Mouse (Mus musculus) liver, adult 2 months (tissue): ENCODE data around the gene Pbxip1. TPM values are rescaled to one million over a fixed set of nuclear protein-coding genes. Genes with fewer than 3 reads are reported as not detected.

Experiments used
- DNase-seq: peaks from one replicate; pipeline ENCODE4 v3.0.0-alpha.2; 2011; ENCODE audit warnings: low read depth, low spot score; ENCODE audit errors: extremely low read depth
- H3K27ac ChIP-seq: fragments of 200-500 bp; replicated peaks from 2 replicates; pipeline ENCODE4 v1.5.1; 2012; ENCODE audit warnings: low read depth, mild to moderate bottlenecking, control low read depth, inconsistent platforms, low read length; ENCODE audit not compliant: insufficient read depth
- H3K27me3 ChIP-seq: fragments of 200-500 bp; 2 replicates; pipeline ENCODE4 v1.6.1; 2012; ENCODE audit warnings: mild to moderate bottlenecking, moderate library complexity, low read length, inconsistent platforms; ENCODE audit not compliant: control insufficient read depth, insufficient read depth
- H3K36me3 ChIP-seq: fragments of 200-500 bp; 2 replicates; pipeline ENCODE4 v1.6.1; 2012; ENCODE audit warnings: low read length, inconsistent platforms; ENCODE audit not compliant: control insufficient read depth, insufficient read depth
- H3K4me1 ChIP-seq: fragments of 200-500 bp; 2 replicates; pipeline ENCODE4 v1.6.1; 2011; ENCODE audit warnings: low read length; ENCODE audit not compliant: control insufficient read depth, insufficient read depth
- H3K4me3 ChIP-seq: fragments of 200-500 bp; 2 replicates; pipeline ENCODE4 v1.5.1; 2011; ENCODE audit warnings: low read depth, mild to moderate bottlenecking, control low read depth, low read length, moderate library complexity; ENCODE audit not compliant: insufficient read depth
- H3K79me2 ChIP-seq: fragments of 200-500 bp; 2 replicates; pipeline ENCODE4 v1.6.1; 2012; ENCODE audit warnings: inconsistent platforms, mild to moderate bottlenecking, low read length, moderate library complexity; ENCODE audit not compliant: control insufficient read depth, insufficient read depth
- H3K9ac ChIP-seq: fragments of 200-500 bp; 2 replicates; pipeline ENCODE4 v1.6.1; 2012; ENCODE audit warnings: low read depth, mild to moderate bottlenecking, control low read depth, inconsistent platforms, low read length
- CTCF ChIP-seq: fragments of 200-500 bp; IDR thresholded peaks from 2 replicates; pipeline ENCODE4 v1.5.1; 2011; ENCODE audit warnings: low read depth, low read length, control low read depth
- POLR2A ChIP-seq: fragments of 200-500 bp; IDR thresholded peaks from 2 replicates; pipeline ENCODE4 v1.6.1; 2011; ENCODE audit warnings: low read length, control low read depth; ENCODE audit not compliant: insufficient read depth; ENCODE audit errors: extremely low read depth
- WGBS: fragments of 180-500 bp; shearing (Covaris S2); methylation state at CpG from one replicate; pipeline ENCODE4 v1.1.7; 2018; 5-methylcytosine and 5-hydroxymethylcytosine counted together
- polyA plus RNA-seq: library from polyadenylated mRNA; depleted of rRNA; stranded (reverse); fragments of >200 nt; gene quantifications from 2 replicates; pipeline ENCODE4 v1.2.3, GENCODE M21; 2012
- total RNA-seq: library from RNA; depleted of rRNA; stranded (reverse); fragments of >200 nt; gene quantifications from 2 replicates; pipeline ENCODE4 v1.2.3, GENCODE M21; 2014

Gene Pbxip1
- total and polyA plus RNA-seq, 2 experiments, result 5.9 to 9.1 TPM

- 2% methylated on average over 12 of the region's 12 CpGs for WGBS
- Histone ChIP-seq H3K9ac (peak overlapping the region; percentile 92), H3K4me3 (peak overlapping the region; percentile 85), H3K27ac (peak overlapping the region; percentile 98), H3K79me2 (peaks cover 28% of the 10 kb centered on the region), H3K27me3 (no peaks in the 10 kb centered on the region), H3K4me1 (peaks cover 18% of the 10 kb centered on the region), H3K36me3 (peaks cover under 1% of the 10 kb centered on the region; the same call in 1 of the 2 replicates)
- TF ChIP-seq POLR2A, result peak; percentile 61; the same call in 1 of the 2 replicates
- TF ChIP-seq CTCF, result no peak
- DNase-seq, result peak; percentile 85
These were observed 41.6 kb upstream of the Pbxip1 start for GRCm38 (mm10) chr3:89394894-89395256.

GRCm38 (mm10) chr3:89395419-89395805 is 41.1 kb upstream of the Pbxip1 start:
- Histone ChIP-seq H3K9ac (peak overlapping the region; percentile 92), H3K4me3 (peak overlapping the region; percentile 85), H3K27me3 (no peaks in the 10 kb centered on the region), H3K27ac (peak overlapping the region; percentile 98), H3K36me3 (peaks cover 2% of the 10 kb centered on the region; the same call in 1 of the 2 replicates), H3K79me2 (peaks cover 23% of the 10 kb centered on the region), H3K4me1 (peaks cover 13% of the 10 kb centered on the region)
- DNase-seq, result peak; percentile 61
- WGBS, result 1% methylated on average over 10 of the region's 10 CpGs
- TF ChIP-seq POLR2A (no peak), CTCF (no peak)

- H3K4me3 ChIP-seq, result peak overlapping the region; percentile 85
- H3K27ac ChIP-seq, result peak overlapping the region; percentile 98
- under 1% methylated on average over 42 of the region's 44 CpGs for WGBS
- DNase-seq, result peak; percentile 76
- peaks cover 8% of the 10 kb centered on the region for H3K4me1 ChIP-seq
- peaks cover 2% of the 10 kb centered on the region; the same call in 1 of the 2 replicates for H3K36me3 ChIP-seq
- peaks cover 18% of the 10 kb centered on the region for H3K79me2 ChIP-seq
- H3K9ac ChIP-seq, result peak overlapping the region; percentile 92
- H3K27me3 ChIP-seq, result no peaks in the 10 kb centered on the region
- peak; percentile 92 for TF ChIP-seq CTCF
- no peak for TF ChIP-seq POLR2A
These were observed 40.5 kb upstream of the Pbxip1 start for GRCm38 (mm10) chr3:89395806-89396653.

- Histone ChIP-seq H3K4me1 (peaks cover 4% of the 10 kb centered on the region; the same call in 1 of the 2 replicates), H3K27ac (peak overlapping the region; percentile 79), H3K27me3 (no peaks in the 10 kb centered on the region), H3K36me3 (peaks cover 2% of the 10 kb centered on the region; the same call in 1 of the 2 replicates), H3K4me3 (peak overlapping the region; percentile 85), H3K79me2 (peaks cover 12% of the 10 kb centered on the region; the same call in 1 of the 2 replicates), H3K9ac (peak overlapping the region; percentile 92)
- no peak for TF ChIP-seq CTCF
- no peak for TF ChIP-seq POLR2A
- WGBS, result 0% methylated on average over 4 of the region's 4 CpGs
- no peak for DNase-seq
These were observed 39.9 kb upstream of the Pbxip1 start for GRCm38 (mm10) chr3:89396654-89397005.

- Histone ChIP-seq H3K79me2 (peaks cover 5% of the 10 kb centered on the region; the same call in 1 of the 2 replicates), H3K4me3 (no peak overlapping the region), H3K27me3 (no peaks in the 10 kb centered on the region), H3K9ac (no peak overlapping the region), H3K27ac (no peak overlapping the region), H3K4me1 (peaks cover 6% of the 10 kb centered on the region; the same call in 1 of the 2 replicates), H3K36me3 (peaks cover 14% of the 10 kb centered on the region; the same call in 1 of the 2 replicates)
- DNase-seq, result no peak
- 90% methylated on average over 7 of the region's 7 CpGs for WGBS
- TF ChIP-seq POLR2A (no peak), CTCF (no peak)
These were observed 35.2 kb upstream of the Pbxip1 start for GRCm38 (mm10) chr3:89401329-89401728.
